Mouse (Mus musculus) kidney, adult 11 months (tissue): ENCODE measurements around the gene Slc1a3.

Source experiments
- DNase-seq: peaks from one replicate; pipeline ENCODE4 v3.0.0; 2022

Gene Slc1a3

GRCm38 (mm10) chr15:8658086-8658980 is 52.2 kb downstream of the Slc1a3 start:
- DNase-seq, result no peak

GRCm38 (mm10) chr15:8655251-8655650 is 55.3 kb downstream of the Slc1a3 start:
- DNase-seq, result no peak

DNA sequence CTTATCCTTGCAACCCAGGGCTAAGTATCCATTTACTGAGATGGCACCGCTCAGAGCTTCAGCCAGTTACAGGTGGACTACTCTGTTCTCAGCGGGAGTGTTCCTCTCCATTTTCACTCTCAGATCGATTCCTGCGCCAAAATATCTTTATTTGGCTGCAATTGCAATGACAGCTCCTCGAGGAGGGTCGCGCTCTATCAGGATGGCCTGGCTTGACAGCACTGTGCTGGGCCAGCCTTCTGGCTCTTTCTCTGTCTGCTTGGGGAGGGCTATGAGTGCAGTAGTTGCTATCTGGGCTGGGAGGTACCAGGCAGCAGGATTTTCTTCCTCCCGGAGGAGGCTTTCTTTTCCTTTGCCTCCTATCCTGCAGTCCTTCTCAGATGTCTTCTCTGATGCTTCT is 57.9 kb downstream of the Slc1a3 start:
- no peak for DNase-seq

DNA sequence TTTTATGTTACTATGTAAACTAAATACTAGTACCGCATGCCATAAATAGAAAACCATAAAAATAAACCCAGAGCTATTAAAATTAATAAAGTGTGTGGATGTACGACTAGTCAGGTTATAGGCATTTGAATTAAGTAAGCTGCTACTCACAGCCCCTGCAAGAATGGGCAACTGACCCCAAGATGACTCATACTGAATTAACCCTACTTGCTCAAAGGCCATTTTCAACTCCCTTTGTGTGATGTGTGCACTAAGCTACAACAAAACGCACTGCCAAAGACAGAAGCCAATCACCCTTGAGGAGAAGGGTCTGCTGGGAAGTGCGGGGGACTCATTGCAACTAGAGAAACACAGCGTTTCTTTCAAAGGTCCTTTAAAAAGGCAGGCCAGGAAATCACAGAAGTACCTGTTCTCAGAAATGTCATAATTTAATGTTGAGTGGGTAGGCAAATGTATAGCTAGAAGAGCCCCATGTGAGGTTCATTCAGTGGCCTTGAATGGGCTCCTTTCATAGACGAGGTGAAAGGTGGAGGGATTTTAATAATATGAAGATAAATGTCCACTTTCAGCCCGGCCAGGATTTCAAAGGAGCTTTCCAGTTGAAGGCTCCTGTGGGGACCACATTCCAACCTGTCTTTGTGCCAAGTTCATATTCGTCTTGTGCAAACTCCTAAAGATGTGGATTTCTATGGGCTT is 66.4 kb downstream of the Slc1a3 start:
- no peak for DNase-seq

DNA sequence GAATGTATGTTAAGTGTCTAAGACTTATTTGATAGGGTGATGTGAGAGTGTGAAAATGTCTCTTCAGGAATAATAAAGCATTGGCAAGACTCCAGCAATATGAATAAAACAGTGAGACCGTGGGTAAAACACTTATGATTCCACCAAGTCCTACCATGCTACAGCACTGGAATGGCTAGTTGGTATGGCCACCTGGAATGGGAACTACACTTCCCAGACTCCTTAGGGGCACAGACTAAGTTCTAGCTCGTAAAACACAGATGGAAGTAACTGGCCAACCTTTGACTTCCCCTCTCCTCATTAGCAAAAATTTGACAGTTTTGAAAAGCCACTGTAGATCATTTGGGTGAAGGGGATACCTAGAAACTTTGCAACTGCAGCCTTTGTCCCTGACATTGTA is 70.7 kb downstream of the Slc1a3 start:
- no peak for DNase-seq

- DNase-seq, result no peak
Measured at GRCm38 (mm10) chr15:8638568-8639325, 71.8 kb downstream of the Slc1a3 start.

DNA sequence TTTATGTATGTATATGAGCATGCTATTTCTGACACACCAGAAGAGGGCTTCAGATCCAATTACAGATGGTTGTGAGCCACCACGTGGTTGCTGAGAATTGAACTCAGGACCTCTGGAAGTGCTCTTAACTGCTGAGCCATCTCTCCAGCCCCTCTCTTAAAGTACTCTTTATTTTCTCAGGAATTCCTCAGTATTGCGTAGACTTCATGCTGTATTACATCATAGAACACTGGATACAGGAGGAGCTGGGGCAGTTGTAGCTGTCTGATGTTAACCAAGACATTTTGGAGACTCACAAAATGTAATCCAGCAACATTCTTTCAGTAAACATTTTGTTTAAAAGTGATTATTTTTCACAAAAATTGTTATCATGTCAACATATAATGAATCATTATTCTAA is 73.3 kb downstream of the Slc1a3 start:
- DNase-seq, result no peak

DNA sequence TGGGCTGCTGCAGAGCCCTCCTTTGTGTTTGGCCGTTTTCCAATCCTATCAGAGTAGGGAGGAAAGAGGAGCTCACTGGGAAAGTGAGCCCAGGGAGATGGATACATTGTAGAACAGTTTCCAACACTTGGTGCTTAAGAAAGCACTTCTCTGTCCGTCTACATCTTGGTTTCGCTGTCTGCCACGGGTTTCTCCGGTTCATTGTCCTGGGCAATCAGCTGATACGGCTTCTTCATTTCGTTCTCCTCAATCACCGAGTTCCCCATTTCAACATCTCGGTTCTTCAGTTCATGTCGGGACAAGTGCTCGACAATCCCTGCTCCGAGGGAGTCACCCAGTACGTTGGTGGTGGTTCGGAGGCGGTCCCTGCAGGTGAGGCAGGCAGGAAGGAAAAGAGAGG is 74.6 kb downstream of the Slc1a3 start:
- no peak for DNase-seq

DNA sequence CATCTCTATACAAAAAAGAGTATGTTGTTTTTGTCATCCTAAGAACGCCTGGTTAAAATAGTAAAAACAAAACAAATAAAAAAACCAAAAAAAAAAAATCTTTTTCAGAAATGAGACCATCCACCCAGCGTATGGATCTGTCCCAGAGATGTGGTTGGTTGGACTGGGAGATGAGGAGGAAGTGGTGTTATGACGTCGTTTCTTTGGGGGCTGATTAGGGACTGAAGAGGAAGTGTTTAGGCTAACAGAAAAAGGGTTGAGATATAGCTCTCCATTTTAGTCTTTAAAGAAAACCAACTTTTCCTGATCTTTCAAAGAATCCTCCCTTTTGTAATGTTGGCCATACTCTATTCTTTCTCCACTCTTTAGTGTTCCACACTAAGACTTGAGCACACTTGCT is 75.8 kb downstream of the Slc1a3 start:
- DNase-seq, result no peak

- no peak for DNase-seq
Measured at GRCm38 (mm10) chr15:8634355-8634754, 76.2 kb downstream of the Slc1a3 start.

GRCm38 (mm10) chr15:8633375-8633774 is 77.2 kb downstream of the Slc1a3 start:
- DNase-seq, result peak; percentile 17

DNA sequence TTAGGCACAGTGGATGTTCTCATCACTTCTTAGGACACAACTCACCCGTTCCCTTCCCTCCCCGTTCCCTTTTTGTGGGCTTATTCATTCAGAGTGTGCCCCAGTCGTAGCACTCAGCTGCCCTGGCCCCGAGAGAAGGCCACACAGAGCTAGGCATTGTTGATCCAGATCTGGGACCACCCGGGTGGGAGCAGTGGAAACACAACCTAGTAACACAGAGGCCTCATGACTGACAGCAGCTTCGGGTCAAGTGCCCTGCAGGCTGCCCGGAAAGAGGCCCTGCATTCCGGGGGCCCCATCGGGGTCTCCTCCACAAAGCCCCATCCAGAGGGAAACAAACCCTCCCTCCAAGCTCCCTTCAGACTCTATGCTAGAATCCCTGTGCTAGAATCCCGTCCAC is 78.2 kb downstream of the Slc1a3 start:
- DNase-seq, result no peak

- peak; percentile 30 for DNase-seq
Measured at GRCm38 (mm10) chr15:8629317-8629831, 81.2 kb downstream of the Slc1a3 start.

DNA sequence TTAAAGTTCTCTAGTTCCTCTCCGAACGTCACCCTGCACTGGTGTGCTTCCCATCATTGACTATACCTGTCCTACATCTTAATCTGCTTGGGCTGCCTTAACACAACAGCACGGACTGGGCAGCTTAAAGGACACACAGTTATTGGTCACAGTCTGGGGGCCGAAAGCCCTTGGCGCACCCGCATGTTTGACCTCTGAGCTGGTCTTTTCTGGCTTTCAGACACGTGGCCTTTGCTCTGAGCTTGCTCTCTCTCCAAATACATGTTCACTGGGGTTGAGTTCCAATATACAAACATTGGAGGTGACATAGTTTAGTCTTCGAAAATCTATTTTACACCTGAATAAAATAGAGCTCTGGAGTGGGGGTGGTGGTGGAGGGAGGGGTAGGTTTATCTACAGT is 82.4 kb downstream of the Slc1a3 start:
- peak; percentile 14 for DNase-seq

GRCm38 (mm10) chr15:8627097-8627537 is 83.4 kb downstream of the Slc1a3 start:
- peak; percentile 55 for DNase-seq

DNA sequence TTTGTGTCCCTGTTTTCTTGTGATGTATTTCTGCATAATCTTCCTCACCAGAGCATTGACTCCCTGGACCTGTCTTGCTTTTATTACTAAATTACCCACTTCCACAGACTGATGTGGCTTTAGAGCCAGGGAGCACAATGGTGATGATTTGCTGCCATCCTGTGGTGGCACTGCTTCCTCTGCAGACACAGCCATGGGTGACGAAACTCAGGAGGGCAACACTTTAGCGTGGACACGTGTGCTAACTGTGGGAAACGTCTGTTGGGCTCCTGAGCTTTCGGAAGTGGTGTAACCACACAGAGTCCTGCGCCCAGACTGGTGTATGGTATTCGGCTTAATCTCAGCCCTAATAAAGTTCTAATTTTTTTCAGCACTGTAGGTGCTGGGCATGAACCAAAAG is 85.2 kb downstream of the Slc1a3 start:
- peak; percentile 12 for DNase-seq

DNA sequence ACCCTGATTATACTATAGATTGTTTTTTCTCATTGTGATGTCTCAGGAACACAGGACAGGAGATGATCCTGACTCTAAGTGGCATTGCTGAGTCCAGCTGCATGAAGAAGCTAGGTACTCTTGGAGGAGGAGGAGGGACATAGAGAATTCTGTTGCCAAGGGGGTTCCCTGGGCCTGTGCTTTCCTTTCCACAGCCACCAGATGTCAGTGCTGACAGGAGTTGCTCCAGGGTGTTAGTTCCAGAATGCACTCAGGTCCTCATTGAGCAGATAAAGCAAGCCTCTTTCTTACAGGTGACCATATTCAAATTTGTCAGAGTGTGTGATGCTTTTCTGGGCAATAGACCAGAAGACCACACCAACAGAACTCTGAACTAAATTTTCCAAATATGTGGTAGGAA is 86.7 kb downstream of the Slc1a3 start:
- DNase-seq, result no peak

GRCm38 (mm10) chr15:8619479-8620026 is 91.0 kb downstream of the Slc1a3 start:
- DNase-seq, result no peak

DNA sequence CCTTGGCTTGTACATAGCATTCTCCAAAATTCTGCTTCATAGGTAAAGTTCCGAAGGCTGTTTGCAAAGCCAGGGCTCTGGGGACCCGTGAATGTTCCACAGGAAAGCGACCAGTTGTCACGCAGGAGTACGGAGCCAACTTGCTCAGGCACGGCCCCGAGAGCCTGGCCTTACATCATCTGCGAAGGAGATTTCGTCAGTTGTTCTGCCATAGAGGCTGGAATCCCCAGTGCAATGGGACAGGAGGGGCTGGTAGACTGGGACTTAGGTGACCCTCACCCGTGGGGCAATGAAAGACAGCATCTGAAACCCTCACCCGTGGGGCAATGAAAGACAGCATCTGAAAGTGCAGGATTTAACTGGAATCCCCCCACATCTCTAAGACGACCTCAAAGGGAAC is 94.3 kb downstream of the Slc1a3 start:
- DNase-seq, result no peak

GRCm38 (mm10) chr15:8615511-8616224 is 94.9 kb downstream of the Slc1a3 start:
- DNase-seq, result no peak

GRCm38 (mm10) chr15:8614701-8615100 is 95.9 kb downstream of the Slc1a3 start:
- DNase-seq, result no peak

- DNase-seq, result no peak
Measured at GRCm38 (mm10) chr15:8605538-8606188, 104.9 kb downstream of the Slc1a3 start.
